Mouse (Mus musculus) embryonic facial prominence, embryonic 15.5 days (tissue): ENCODE measurements at regions not wholly inside any gene's neighbourhood (a gene's known extent, or its start where the extent isn't known, plus 50 kb on each side); places are given as distances from the start of the nearest gene placed in this dataset.

ENCODE experiments used
- ATAC-seq: fragments of 200-750 bp; cut with Nextera tagmentation; 2 replicates; pipeline ENCODE4 v1.8.0; 2017; ENCODE audit warnings: low read depth, moderate TSS enrichment; ENCODE audit not compliant: insufficient number of reproducible peaks, low FRiP score, low TSS enrichment
- H3K27ac ChIP-seq: fragments of 300-500 bp; sonication (generic); replicated peaks from 2 replicates; pipeline ENCODE4 v1.5.1; 2015; ENCODE audit warnings: mild to moderate bottlenecking, inconsistent platforms
- H3K27me3 ChIP-seq: fragments of 300-500 bp; sonication (generic); 2 replicates; pipeline ENCODE4 v1.6.1; 2015; ENCODE audit warnings: inconsistent platforms
- H3K36me3 ChIP-seq: fragments of 300-500 bp; sonication (generic); 2 replicates; pipeline ENCODE4 v1.6.1; 2015; ENCODE audit warnings: mild to moderate bottlenecking, inconsistent platforms
- H3K4me1 ChIP-seq: fragments of 300-500 bp; sonication (generic); 2 replicates; pipeline ENCODE4 v1.6.1; 2015; ENCODE audit warnings: inconsistent platforms
- H3K4me2 ChIP-seq: fragments of 300-500 bp; sonication (generic); replicated peaks from 2 replicates; pipeline ENCODE4 v1.6.1; 2015; ENCODE audit warnings: mild to moderate bottlenecking, inconsistent platforms
- H3K4me3 ChIP-seq: fragments of 300-500 bp; sonication (generic); replicated peaks from 2 replicates; pipeline ENCODE4 v1.5.1; 2015; ENCODE audit warnings: mild to moderate bottlenecking, inconsistent platforms
- H3K9ac ChIP-seq: fragments of 300-500 bp; sonication (generic); 2 replicates; pipeline ENCODE4 v1.6.1; 2015; ENCODE audit warnings: inconsistent platforms
- H3K9me3 ChIP-seq: fragments of 300-500 bp; sonication (generic); replicated peaks from 2 replicates; pipeline ENCODE4 v1.6.1; 2016; ENCODE audit warnings: inconsistent platforms
- WGBS: fragments of 180-500 bp; shearing (Covaris S2); methylation state at CpG from one replicate; pipeline ENCODE4 v1.1.7; 2015; 5-methylcytosine and 5-hydroxymethylcytosine counted together

GRCm38 (mm10) chr3:147891682-147892081 lies 1039.5 kb downstream of the Ttll7 start:
- no peaks in the 10 kb centered on the region for H3K36me3 ChIP-seq
- no peak overlapping the region; the same call in 1 of the 2 replicates for H3K4me2 ChIP-seq
- no peaks in the 10 kb centered on the region for H3K9me3 ChIP-seq
- no peaks in the 10 kb centered on the region for H3K27me3 ChIP-seq
- 0 out of 2 replicates have a peak overlapping the region, but pooled peaks have one; percentile 22 for H3K27ac ChIP-seq
- no peak overlapping the region for H3K4me3 ChIP-seq
- H3K4me1 ChIP-seq: no peaks in the 10 kb centered on the region
- ATAC-seq: no peak
- no peak overlapping the region for H3K9ac ChIP-seq
- 19% methylated on average over 5 of the region's 5 CpGs for WGBS

- no peaks in the 10 kb centered on the region for H3K27me3 ChIP-seq
- 41% methylated on average over 10 of the region's 10 CpGs for WGBS
Observed at GRCm38 (mm10) chr3:147886261-147886893, 1034.2 kb downstream of the Ttll7 start.

GRCm38 (mm10) chr3:147882936-147883645 lies 1030.9 kb downstream of the Ttll7 start:
- Histone ChIP-seq H3K4me1 (peaks cover 9% of the 10 kb centered on the region; the same call in 1 of the 2 replicates), H3K36me3 (no peaks in the 10 kb centered on the region), H3K4me2 (no peak overlapping the region), H3K27ac (no peak overlapping the region), H3K27me3 (no peaks in the 10 kb centered on the region), H3K9me3 (no peaks in the 10 kb centered on the region), H3K9ac (no peak overlapping the region), H3K4me3 (no peak overlapping the region)
- ATAC-seq: peak; percentile 54; the same call in 1 of the 2 replicates
- WGBS: 61% methylated on average over 10 of the region's 10 CpGs

More at GRCm38 (mm10) chr3:147886261-147886893, 1034.2 kb downstream of the Ttll7 start:
- Histone ChIP-seq H3K36me3 (no peaks in the 10 kb centered on the region), H3K9ac (no peak overlapping the region), H3K9me3 (no peaks in the 10 kb centered on the region), H3K4me3 (0 out of 2 replicates have a peak overlapping the region, but pooled peaks have one; percentile 2), H3K4me1 (peaks cover 9% of the 10 kb centered on the region; the same call in 1 of the 2 replicates), H3K4me2 (0 out of 2 replicates have a peak overlapping the region, but pooled peaks have one; percentile 10), H3K27ac (no peak overlapping the region)
- no peak for ATAC-seq

- H3K9ac ChIP-seq: no peak overlapping the region
- H3K36me3 ChIP-seq: no peaks in the 10 kb centered on the region
- H3K4me1 ChIP-seq: 0 out of 2 replicates have a peak, but pooled peaks cover 4% of the 10 kb centered on the region
- no peak overlapping the region for H3K4me3 ChIP-seq
- ATAC-seq: no peak
- WGBS: 43% methylated on average over 3 of the region's 3 CpGs
- H3K4me2 ChIP-seq: no peak overlapping the region
- H3K27me3 ChIP-seq: no peaks in the 10 kb centered on the region
- no peak overlapping the region for H3K27ac ChIP-seq
- H3K9me3 ChIP-seq: no peaks in the 10 kb centered on the region
Observed at GRCm38 (mm10) chr3:147878690-147879089, 1026.5 kb downstream of the Ttll7 start.

GRCm38 (mm10) chr3:147868281-147868680 lies 1016.1 kb downstream of the Ttll7 start:
- H3K27ac ChIP-seq: no peak overlapping the region
- ATAC-seq: no peak
- H3K4me1 ChIP-seq: no peaks in the 10 kb centered on the region
- H3K36me3 ChIP-seq: no peaks in the 10 kb centered on the region
- WGBS: 64% methylated on average over 3 of the region's 3 CpGs
- no peaks in the 10 kb centered on the region for H3K27me3 ChIP-seq
- no peak overlapping the region for H3K9ac ChIP-seq
- no peaks in the 10 kb centered on the region for H3K9me3 ChIP-seq
- no peak overlapping the region for H3K4me2 ChIP-seq
- no peak overlapping the region for H3K4me3 ChIP-seq

- H3K9ac ChIP-seq: no peak overlapping the region
- no peak overlapping the region for H3K4me3 ChIP-seq
- no peaks in the 10 kb centered on the region for H3K9me3 ChIP-seq
- 38% methylated on average over 4 of the region's 4 CpGs for WGBS
- H3K4me1 ChIP-seq: no peaks in the 10 kb centered on the region
- no peaks in the 10 kb centered on the region for H3K36me3 ChIP-seq
- H3K27ac ChIP-seq: no peak overlapping the region
- H3K4me2 ChIP-seq: no peak overlapping the region
- ATAC-seq: 0 out of 2 replicates have a peak, but pooled peaks have one; percentile 29
- H3K27me3 ChIP-seq: no peaks in the 10 kb centered on the region
Observed at GRCm38 (mm10) chr3:147853346-147853745, 1001.2 kb downstream of the Ttll7 start.

- H3K36me3 ChIP-seq: no peaks in the 10 kb centered on the region
- ATAC-seq: no peak
- WGBS: 48% methylated on average over 2 of the region's 2 CpGs
Observed at GRCm38 (mm10) chr3:147852830-147853229, 1000.7 kb downstream of the Ttll7 start.

GRCm38 (mm10) chr3:147841357-147841756 lies 989.2 kb downstream of the Ttll7 start:
- no peak for ATAC-seq

More at GRCm38 (mm10) chr3:147852830-147853229, 1000.7 kb downstream of the Ttll7 start:
- Histone ChIP-seq H3K4me3 (no peak overlapping the region), H3K9me3 (no peaks in the 10 kb centered on the region), H3K9ac (no peak overlapping the region), H3K4me1 (no peaks in the 10 kb centered on the region), H3K27ac (no peak overlapping the region), H3K27me3 (no peaks in the 10 kb centered on the region), H3K4me2 (no peak overlapping the region)

GRCm38 (mm10) chr3:147838816-147839215 lies 986.6 kb downstream of the Ttll7 start:
- no peaks in the 10 kb centered on the region for H3K9me3 ChIP-seq

More at GRCm38 (mm10) chr3:147841357-147841756, 989.2 kb downstream of the Ttll7 start:
- H3K27ac ChIP-seq: no peak overlapping the region
- WGBS: 62% methylated on average over 3 of the region's 3 CpGs
- H3K36me3 ChIP-seq: no peaks in the 10 kb centered on the region
- H3K4me1 ChIP-seq: no peaks in the 10 kb centered on the region
- H3K4me2 ChIP-seq: no peak overlapping the region
- no peak overlapping the region for H3K9ac ChIP-seq
- H3K4me3 ChIP-seq: no peak overlapping the region
- H3K9me3 ChIP-seq: no peaks in the 10 kb centered on the region
- no peaks in the 10 kb centered on the region for H3K27me3 ChIP-seq

GRCm38 (mm10) chr3:147835716-147836115 lies 983.5 kb downstream of the Ttll7 start:
- Histone ChIP-seq H3K4me1 (no peaks in the 10 kb centered on the region), H3K4me3 (no peak overlapping the region), H3K4me2 (no peak overlapping the region), H3K9ac (no peak overlapping the region), H3K27me3 (no peaks in the 10 kb centered on the region), H3K27ac (no peak overlapping the region), H3K9me3 (no peaks in the 10 kb centered on the region), H3K36me3 (no peaks in the 10 kb centered on the region)
- ATAC-seq: no peak
- WGBS: 66% methylated on average over 2 of the region's 2 CpGs

More at GRCm38 (mm10) chr3:147838816-147839215, 986.6 kb downstream of the Ttll7 start:
- H3K27ac ChIP-seq: no peak overlapping the region
- ATAC-seq: no peak
- H3K36me3 ChIP-seq: no peaks in the 10 kb centered on the region
- no peaks in the 10 kb centered on the region for H3K27me3 ChIP-seq
- H3K9ac ChIP-seq: no peak overlapping the region
- H3K4me1 ChIP-seq: no peaks in the 10 kb centered on the region
- H3K4me3 ChIP-seq: no peak overlapping the region
- 79% methylated on average over 4 of the region's 4 CpGs for WGBS
- no peak overlapping the region for H3K4me2 ChIP-seq

GRCm38 (mm10) chr3:147825337-147825736 lies 973.2 kb downstream of the Ttll7 start:
- Histone ChIP-seq H3K9me3 (no peaks in the 10 kb centered on the region), H3K27ac (no peak overlapping the region), H3K4me3 (no peak overlapping the region), H3K4me2 (no peak overlapping the region), H3K36me3 (no peaks in the 10 kb centered on the region), H3K9ac (no peak overlapping the region), H3K27me3 (no peaks in the 10 kb centered on the region), H3K4me1 (no peaks in the 10 kb centered on the region)
- ATAC-seq: no peak
- WGBS: 51% methylated on average over 1 of the region's 1 CpGs
